Mouse (Mus musculus) kidney, adult 18-20 months (tissue): ENCODE data around the gene Ccdc149.

Source experiments
- DNase-seq: peaks from one replicate; pipeline ENCODE4 v3.0.0; 2021

Gene Ccdc149

DNA sequence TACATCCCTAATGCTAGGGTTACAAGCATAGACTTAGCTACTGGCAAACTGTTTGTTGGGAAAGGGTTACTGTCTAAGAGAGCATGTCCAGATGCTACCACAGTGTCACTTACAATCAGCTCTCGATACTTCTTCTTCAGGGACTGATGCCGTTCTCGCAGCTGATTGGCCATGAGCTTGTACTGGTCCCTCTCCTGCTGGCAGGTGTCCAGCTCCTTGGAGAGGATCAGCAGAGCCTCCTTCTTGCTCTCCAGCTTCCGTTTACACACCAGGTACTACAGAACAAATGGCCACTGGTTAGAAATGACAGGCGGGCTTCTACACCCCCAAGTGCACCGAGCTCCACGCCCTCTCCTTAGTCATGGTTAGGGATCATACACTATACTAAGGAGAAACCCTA lies 32.4 kb downstream of the Ccdc149 start:
- DNase-seq, result no peak

DNA sequence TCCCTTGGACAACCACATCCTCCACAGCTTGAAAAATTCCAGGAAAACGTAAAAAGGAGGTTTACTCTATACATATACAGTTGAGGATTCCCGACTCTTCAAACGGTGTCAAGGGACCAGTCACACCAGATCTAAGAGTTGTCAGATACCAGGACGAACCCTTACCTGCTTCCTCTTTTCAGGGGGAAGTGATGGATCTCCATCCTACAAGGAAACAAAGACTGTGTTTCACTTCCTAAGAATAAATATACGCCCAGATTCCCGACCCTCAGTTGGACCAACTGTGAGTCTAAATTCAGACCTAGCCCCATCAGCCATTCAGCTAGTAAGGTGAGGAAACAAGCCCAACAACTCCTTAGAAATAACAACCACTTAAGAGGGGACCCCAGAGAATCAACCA lies 35.8 kb downstream of the Ccdc149 start:
- no peak for DNase-seq

DNA sequence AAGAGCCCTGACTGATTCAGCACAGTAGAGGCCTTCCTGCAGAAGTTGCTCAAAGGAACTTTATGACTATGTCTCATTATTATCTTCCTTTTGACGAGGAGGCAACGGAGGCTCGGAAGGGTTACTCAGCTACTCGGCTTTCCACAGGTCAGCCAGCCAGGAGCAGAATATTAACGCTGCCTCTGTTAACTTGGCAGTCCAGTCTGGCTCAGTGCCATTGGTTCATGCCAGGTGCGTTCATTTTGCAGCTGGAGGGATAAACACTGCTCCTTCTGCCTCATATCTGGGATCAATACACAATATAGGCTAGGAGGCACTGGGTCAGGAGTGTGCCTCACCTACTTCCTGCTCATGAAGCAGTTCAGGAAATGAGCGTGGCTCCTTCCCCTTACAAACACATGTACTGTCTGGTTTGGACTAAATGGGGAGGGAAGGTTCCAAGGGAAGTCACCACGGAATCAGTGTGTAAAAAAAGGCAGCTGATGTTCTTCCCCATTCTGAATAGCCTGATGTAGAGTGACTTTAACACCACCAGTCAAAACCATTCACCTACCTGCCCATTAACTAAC lies 40.0 kb downstream of the Ccdc149 start:
- DNase-seq, result peak; percentile 53

DNA sequence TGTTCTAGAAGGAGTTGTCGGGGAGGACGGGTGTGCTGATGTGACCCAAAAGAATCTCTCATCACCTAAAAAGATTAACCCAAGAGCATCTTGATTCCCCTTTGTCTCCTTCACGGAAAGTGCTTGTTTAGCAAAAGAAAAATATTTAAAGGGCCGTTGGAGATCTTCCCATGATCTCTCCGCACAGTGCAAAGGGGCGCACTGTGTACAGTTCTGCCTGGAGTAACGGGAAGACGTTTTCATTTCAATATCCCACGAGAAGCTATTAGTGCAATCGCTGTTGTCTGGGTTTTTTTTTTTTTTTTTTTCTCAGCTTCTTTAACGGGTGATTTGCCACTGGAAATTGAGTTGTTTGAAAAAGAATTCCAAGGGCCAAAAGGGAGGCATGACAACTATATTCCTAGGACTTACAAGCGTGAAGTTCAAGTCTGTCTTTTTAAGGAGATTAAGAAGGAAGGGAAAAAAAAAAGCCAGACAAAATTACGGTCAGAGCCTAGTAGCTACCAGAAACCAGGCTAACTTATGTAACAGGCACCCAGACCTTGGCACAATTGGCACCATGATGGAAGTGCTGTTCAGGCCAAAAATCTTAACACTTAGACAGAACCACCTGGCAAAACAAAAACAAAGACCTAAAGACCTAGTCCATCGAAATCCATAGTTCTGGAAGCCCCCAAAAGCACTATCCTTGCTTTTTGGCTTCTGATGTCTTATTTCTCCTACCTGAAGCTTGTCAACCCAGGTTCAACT lies 41.4 kb downstream of the Ccdc149 start:
- DNase-seq, result no peak

DNA sequence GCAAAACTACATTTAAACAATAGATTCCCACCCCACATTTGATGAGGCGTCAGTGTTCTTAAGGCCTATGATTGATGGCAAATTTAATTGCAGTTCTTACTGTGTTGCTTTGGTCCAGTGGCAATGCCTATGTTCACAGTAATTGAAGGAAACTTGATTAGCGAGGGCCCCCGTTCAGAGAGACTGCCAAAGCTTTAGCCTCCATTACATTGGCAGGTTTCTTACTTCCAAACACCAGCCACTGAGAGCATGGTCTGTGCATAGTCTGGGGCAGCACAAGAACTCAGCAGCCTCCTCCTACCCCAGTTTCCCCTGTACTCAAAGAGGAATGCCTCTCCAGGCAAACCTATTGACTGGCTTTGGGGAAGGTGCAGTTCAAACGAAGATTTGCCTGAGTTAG lies 42.7 kb downstream of the Ccdc149 start:
- DNase-seq, result no peak

DNA sequence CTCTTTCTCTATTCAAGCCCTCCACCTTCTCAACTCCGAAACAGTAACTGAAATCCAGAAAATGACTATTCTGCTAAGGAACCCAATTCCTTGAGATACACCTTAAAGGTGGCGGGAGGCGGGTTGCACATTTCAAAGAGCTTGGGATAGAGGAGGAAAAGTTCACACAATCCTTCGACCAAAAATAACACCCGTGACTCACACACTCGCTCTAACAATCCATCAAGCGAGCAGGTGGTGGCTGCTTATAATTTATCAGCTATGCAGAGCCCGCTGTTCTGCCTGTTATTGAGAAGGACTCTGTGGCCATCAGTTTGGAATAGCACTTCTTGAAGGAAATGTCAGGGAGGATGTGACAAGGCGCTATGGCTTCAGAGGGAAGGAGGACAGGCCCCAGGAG lies 45.5 kb downstream of the Ccdc149 start:
- DNase-seq, result no peak

DNA sequence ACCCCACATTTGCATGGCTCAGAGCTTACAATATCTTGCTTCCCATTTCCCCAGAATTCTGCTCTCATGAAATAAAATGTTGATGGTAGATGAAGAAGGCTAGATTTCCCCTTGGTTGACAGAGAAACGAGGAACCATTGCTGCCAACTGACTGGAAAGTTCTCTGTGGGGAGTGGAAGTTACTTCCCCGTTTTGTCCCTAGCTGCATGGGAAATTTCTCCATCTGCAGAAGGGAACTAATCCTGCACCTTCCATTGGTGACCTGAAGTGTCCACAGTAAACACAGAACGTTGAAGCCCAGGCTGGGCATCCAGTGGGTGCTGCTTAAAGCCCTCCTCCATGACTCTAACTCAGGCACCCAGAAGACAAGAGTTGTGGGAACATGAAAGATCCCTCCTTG lies 47.4 kb downstream of the Ccdc149 start:
- no peak for DNase-seq

DNA sequence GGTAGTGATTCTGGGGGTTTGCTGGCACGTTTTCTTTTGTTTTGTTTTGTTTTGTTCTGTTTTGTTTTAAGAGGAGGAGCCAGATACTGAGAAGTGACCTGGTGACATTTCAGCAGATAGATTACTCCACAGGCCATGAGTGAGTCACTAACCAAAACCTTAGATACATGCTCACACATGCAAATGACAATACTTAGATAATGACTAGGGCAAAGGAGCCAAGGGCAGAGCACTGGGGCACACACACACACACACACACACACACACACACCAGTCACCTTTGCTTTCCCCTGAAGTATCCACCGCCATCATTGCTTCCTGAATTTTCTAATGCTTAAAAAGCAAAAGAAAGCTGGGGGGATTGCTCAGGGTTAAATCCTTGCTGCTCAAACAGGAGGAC lies 54.8 kb downstream of the Ccdc149 start:
- DNase-seq, result no peak

DNA sequence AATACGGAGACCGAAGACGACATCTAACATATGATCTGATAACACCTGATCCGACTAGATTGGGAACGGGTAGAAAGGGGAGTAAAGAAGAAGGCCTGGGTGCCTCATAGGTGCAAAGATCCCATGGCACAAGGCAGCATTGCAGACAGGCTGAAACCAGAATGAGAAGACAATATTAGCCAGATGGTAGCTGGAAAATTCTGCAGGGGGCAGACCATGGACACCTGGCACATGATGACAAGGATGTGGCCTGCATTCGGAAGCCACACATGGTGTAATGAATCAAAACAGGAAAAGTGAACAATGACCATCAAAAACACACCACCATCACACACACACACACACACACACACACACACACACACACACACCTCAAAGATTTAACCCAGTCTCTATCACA lies 55.4 kb downstream of the Ccdc149 start:
- no peak for DNase-seq

DNA sequence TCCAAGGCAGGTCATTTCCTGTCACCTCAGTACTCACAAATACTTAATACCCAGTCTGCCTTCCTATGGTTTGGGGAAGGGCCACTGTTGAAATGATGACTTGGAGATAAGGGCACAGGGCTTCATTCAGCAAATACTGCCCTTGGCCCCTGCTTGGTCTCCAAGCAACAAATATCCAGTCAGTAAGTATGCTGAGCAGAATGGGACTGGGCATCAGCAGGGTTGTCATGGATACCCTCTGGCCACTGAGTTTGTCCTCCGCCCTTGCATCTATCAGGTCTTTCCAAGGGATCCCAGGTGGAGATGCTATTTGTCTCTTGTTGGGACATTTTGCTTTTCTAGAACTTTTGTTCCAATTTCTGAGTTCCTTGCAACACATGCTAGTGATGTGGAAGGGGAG lies 56.1 kb downstream of the Ccdc149 start:
- DNase-seq, result no peak

DNA sequence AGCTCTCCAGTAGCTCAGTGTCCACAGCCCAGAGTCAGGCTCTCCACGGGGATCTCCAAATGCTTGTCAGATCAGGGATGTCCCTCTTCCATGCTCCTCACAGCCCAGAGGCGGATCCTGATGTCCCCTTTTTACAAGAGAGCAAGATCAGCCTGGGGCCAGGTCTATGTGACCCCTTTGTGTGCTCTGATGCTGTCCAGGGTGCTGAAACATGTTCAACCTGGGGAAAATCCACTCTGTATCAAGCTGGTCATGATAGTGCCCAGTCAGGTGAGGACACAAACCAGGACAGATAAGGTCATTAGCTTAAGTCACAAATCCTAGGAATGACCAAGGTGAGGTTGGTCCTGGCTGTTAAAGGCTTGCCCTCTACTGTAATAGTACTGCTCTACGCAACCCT lies 59.8 kb downstream of the Ccdc149 start:
- DNase-seq, result no peak

DNA sequence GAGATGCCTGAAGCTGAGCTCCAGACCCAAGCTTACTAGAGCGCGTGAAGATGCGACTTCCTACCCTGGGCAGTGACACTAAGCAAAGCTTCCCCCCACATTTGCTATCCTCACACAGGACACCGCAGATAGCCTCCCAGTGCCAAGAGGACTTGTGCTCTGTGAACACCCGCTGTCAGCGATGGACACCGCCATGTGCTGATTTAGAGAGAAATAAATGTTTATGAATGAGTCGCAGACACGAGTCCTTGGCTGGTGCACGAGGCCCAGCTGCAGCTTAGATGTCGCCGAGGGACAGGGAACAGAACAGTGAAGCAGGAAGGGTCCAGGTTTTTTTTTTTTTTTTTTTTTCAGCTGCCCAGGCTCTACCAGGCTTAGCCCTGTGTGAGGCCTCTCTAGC lies 61.1 kb downstream of the Ccdc149 start:
- no peak for DNase-seq

DNA sequence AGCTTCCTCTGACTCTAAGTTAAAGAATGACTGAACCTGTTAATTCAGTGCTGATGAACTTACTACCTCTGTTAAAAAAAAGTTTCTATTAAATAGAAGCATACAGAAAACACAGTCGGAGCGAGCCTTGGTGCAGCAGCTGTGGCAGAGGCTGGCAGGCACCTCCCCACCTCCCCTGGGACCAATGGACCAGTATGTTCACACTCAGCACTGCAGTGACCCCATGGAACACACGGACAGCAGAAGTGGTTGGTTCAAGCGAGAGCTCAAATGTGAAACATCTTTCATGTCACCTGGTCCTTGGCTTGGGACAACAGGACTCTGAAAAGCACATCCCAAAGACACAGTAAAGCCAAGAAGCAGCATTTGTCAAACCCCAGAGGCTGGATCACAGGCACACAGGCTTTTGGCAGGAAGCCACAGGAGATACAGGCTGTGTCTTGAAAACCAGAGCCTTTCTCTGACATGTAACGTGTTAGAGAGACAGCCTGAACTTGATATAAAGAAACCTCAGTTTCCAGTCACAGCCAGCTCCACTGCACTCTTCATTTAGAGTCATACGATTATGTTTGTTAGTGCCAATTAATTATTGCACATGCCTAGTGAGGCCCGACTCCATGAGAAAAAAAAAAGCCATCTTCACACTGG lies 62.5 kb downstream of the Ccdc149 start:
- no peak for DNase-seq

DNA sequence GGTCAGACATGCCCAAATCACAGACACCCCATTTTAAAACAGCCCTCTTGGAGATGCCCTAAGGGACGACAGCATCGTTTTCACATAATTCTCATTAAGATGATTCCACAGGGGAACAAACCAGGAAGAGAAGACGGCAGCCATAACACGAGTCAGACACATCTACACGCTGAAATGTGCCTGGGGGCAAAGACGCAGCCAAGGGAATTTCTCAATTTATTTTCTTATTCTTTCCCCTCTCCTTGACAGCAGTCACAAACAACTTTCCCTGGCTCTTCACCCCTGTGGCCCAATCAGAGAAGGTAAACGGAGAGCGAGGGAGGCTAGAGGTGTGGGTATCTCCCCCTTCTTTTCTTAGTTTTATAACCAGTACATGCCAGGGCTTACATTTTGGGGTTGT lies 66.9 kb downstream of the Ccdc149 start:
- DNase-seq, result no peak

DNA sequence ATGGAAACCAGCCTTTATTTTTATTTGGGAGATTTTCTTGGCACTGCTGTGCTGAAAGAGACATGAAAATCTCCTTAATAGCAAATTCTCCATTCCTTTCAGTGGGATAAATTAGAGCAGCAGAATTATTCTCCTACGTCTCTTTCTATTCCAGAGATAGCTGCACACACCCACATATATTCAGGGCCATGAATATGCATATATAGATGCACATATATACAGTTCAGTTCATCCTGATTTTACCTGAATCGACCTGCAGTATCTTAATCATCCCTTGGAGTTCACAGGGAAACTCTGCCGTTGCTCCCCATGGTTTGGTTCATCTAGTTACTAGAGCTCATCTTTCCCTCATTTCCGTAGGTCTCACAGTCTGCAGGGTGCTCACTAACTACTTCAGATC lies 77.6 kb downstream of the Ccdc149 start:
- no peak for DNase-seq

DNA sequence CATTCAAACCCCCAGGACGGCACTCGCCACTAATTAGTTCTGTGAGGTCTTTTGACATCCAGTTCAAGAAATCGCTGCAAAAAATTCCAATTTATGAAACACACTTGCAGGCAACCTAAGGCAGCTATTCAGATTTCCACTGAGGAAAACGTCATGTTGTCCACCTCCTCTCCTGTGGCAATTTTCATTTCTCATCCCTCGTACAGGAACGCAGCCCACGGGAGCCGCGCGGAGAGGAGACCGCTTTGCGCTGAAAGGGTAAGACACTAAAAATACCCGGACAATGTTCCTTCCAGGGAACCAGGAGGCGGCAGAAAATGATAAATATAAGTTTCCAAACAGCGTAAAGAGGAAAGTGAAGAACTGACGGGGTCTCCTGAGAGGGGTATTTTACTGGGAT lies 79.8 kb downstream of the Ccdc149 start:
- no peak for DNase-seq

DNA sequence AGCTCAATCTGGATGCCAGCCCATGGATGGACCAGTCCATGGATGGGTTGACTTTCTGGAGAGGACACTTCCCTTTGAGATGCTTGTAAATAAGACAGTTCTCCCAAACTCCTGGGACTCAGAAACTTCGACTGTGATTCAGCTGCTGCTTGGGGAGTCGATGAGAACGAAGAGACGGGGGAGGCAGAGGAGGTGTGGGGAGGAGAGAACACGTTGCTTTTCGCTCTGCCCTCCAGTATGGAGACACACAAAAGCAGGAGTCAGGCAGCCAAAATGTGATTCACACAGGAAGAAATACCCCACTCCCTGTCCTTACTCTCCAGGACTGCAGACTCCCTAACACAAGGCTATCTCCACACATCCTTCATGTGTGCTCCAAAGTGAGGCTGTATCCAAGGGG lies 80.9 kb downstream of the Ccdc149 start:
- no peak for DNase-seq

DNA sequence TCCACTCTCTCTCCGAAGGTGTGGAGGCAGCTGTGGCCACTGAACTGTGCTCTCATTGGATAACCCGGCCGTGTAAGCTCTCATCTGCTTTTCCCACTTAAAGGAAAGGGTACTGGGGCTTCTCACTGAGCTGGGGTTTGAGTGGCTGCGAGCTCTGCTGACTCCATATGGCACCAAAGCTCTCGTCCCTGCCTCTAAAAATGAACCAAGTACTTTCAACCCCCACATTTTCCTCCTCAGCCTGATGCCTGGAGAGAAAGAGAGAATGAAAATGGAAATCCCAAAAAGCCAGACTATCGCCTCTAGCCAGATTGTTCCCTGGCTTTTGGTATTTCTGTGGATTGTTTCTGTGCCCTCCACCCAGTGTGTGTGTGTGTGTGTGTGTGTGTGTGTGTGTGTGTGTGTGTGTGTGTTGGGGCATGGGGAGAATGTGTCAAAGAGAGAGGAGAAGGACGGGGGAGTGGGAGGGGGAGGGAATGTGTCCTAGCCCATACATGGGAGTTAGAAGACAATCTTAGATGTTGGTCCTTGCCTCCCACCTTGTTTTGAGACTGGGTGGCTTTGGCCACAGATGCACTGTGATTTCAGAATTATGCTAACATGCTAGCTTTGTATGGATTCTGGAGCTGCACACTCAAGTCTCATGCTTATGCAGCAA lies 83.1 kb downstream of the Ccdc149 start:
- DNase-seq, result no peak

DNA sequence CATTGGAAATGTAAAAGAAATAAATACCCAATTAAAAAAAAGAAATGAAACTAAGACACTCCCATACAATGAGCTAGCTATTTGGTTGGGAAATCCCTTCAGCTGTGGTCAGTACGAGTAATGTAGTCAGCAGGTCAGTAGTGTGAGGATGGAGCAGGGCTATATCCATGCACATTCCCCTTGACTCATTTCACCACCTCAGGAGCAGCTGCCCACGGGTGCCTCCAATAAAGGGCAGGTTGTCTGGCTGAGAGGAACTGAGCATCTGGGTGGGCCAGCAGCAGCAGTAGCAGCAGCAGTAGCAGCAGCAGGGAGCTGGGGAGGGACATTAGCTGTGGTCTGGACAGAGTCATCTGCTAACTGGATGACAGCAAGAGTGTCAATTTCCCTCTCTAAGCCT lies 85.3 kb downstream of the Ccdc149 start:
- no peak for DNase-seq

DNA sequence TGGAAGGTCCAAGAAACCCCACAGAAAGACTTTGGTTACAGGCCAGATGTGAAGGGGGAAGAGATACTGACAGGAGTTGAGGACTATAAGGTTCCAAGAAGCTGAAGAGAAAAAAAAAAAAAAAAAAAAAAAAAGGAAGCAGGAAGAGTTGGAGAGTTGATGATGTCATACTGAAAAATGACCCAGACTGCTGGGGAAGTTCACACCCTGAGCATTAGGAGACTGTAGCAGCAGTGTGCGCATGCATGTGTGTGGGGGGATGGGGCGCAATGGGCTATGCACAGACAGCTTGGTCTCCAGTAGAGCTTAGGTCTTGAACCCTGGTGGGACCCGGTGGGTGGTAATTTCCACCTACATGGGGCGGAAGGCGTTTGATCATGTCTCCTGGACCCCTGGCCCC lies 87.6 kb downstream of the Ccdc149 start:
- DNase-seq, result no peak

DNA sequence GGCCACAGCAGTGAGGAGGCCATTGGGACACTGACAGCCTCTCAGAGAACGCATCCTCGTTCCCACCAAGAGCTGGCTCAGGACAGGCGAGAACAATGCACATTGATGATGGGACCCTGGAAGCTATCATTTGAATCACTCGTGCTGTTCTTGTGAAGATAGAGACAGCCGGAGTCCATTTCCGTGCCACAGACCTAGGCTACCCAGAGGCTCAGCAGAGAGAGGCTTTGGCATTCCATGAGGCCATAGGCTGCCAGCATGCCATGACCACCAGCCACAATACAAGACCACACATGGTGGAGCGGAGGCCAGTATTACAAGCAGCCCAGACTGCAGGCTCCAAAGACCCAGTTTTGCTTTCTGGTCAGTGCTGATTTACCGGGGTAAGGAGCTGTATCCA lies 88.5 kb downstream of the Ccdc149 start:
- DNase-seq, result no peak

DNA sequence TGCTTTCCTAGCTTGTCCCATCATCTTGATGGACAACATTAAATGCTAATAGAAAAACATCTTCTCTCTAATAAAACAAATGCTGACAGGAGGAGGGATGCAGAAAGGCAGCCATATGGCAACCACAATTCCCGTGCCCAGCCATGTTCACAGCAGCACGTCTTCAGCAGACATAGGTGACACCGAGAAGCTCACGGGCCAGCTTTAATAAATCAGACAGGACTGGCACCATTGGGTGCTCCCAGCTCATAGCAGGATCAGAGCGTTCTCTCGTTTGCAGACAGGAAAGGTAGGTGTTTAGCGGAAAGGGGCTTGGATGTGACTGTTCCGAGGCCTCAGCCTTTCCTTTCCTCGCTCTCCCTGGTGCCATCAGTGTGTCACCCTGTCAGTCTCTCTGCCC lies 95.5 kb downstream of the Ccdc149 start:
- no peak for DNase-seq

DNA sequence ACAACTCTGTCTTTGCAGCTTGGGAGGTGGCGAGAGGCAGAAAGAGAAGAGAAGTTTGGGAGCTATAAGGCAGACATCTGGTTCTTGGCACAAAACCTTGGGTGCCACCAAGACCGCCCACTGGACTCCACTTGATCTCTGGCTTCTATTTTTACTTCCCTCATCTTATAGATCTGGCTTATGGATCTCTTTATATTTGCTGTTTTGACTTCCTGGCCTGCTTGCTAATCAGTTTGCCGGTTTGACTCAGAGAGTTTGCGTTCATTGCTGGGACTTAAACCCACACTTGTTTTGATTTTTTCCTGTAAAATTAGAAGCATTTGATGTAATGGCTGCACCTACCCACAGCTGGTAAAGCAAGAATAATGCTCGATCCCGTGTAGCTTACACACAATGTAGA lies 100.4 kb downstream of the Ccdc149 start:
- no peak for DNase-seq
